Mouse (Mus musculus) myocyte (in vitro differentiated cells): ENCODE data around the gene Styx.

ENCODE experiments used
- MAX ChIP-seq: IDR thresholded peaks from one replicate; pipeline ENCODE4 v1.6.1; 2011; ENCODE audit warnings: low read depth, mild to moderate bottlenecking, control low read depth
- MYOG ChIP-seq, 3 experiments: IDR thresholded peaks; one replicate each; pipeline ENCODE4 v1.6.1; 2011; ENCODE audit warnings: control low read depth in 2 of 3, low read depth in 2 of 3, mild to moderate bottlenecking in 2 of 3; ENCODE audit not compliant: insufficient read length in 2 of 3, control insufficient read depth in 1 of 3, insufficient read depth in 1 of 3
- POLR2A ChIP-seq: IDR thresholded peaks from one replicate; pipeline ENCODE4 v1.6.1; 2011; ENCODE audit warnings: low read depth, mild to moderate bottlenecking, control low read depth, moderate library complexity; ENCODE audit not compliant: insufficient read length
- POLR2AphosphoS2 ChIP-seq: IDR thresholded peaks from one replicate; pipeline ENCODE4 v1.6.1; 2011; ENCODE audit warnings: low read depth, control low read depth; ENCODE audit not compliant: insufficient read length
- REST ChIP-seq: IDR thresholded peaks from one replicate; pipeline ENCODE4 v1.6.1; 2011; ENCODE audit warnings: mild to moderate bottlenecking, control low read depth, moderate library complexity; ENCODE audit not compliant: insufficient read depth, insufficient read length
- TCF12 ChIP-seq: IDR thresholded peaks from one replicate; pipeline ENCODE4 v1.6.1; 2011; ENCODE audit warnings: mild to moderate bottlenecking, control low read depth; ENCODE audit not compliant: poor library complexity, insufficient read depth, severe bottlenecking
- TCF3 ChIP-seq: IDR thresholded peaks from one replicate; pipeline ENCODE4 v1.6.1; 2011; ENCODE audit warnings: low read depth, control low read depth; ENCODE audit not compliant: insufficient read length
- USF1 ChIP-seq: IDR thresholded peaks from one replicate; pipeline ENCODE4 v1.6.1; 2011; ENCODE audit warnings: low read depth, mild to moderate bottlenecking, control low read depth, moderate library complexity

DNA sequence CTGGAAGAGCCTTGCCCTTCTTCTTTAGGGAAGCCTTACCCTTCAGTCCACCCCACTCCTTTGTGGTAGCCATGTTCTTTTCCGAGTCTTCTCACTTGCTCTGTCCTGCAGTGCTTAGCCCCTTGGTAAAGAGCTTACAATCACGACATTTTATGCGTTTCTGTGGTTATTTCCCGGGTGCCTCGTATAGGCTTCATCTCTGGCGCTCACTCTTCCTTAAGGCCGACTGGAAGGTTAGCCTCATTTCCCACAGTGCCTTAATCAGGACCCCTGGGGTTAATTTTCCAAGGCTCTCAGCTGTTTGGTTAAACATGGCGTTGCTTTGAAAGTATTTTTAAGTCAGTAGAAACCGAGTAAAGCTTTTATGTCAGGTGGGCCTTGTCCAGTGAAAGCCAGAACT is 88.5 kb downstream of the Styx start:
- TF ChIP-seq USF1, result no peak
- TF ChIP-seq TCF3, result no peak
- no peak for TF ChIP-seq POLR2A
- TF ChIP-seq MYOG (IDR thresholded peaks at IDR 0.05; ENCODE audit: control insufficient read depth in 1 of 3, insufficient read depth in 1 of 3, insufficient read length in 2 of 3, low read depth in 2 of 3), result no peak
- no peak for TF ChIP-seq TCF12
- no peak for TF ChIP-seq MAX
- TF ChIP-seq POLR2AphosphoS2, result no peak
- TF ChIP-seq REST, result no peak
